Mouse (Mus musculus) liver, adult 2 months (tissue): Measurements from ENCODE around the gene Cux1.

Experiments used
- CTCF ChIP-seq: fragments of 200-500 bp; IDR thresholded peaks from 2 replicates; pipeline ENCODE4 v1.5.1; 2011; ENCODE audit warnings: low read depth, low read length, control low read depth
- POLR2A ChIP-seq: fragments of 200-500 bp; IDR thresholded peaks from 2 replicates; pipeline ENCODE4 v1.6.1; 2011; ENCODE audit warnings: low read length, control low read depth; ENCODE audit not compliant: insufficient read depth; ENCODE audit errors: extremely low read depth

- TF ChIP-seq POLR2A (no peak), CTCF (no peak)
These were observed 49.8 kb downstream of the Cux1 start for GRCm38 (mm10) chr5:136517510-136517909.
